23 mouse cellular contexts compared by ENCODE assay signal in genomic region chr6:120546973-120547372, GRCm38 (mm10). TPM values are rescaled to one million over a fixed set of nuclear protein-coding genes. Genes with fewer than 3 reads are reported as not detected.
A peak's percentile ranks its signal among the peaks of the same experiment; 100 is the strongest.
DNase-seq lines count a peak whose midpoint lies in the region; ATAC-seq and TF ChIP-seq lines count a peak whose summit lies in the region.
"Had no signal": no experiment of that assay in that cellular context is flagged by ENCODE, and none has a peak within 500 bp of the region (broad histone marks: within the 10 kb centered on the region; RNA-seq: fewer than 3 reads in every experiment).

No protein-coding gene starts in this region.

- 71% methylated on average over 4 of the region's 4 CpGs for WGBS in liver, embryonic 11.5 days
- 67% methylated on average over 4 of the region's 4 CpGs for WGBS in liver, postnatal 0 days (ENCODE audit: insufficient replicate concordance)

- H3K9ac ChIP-seq in liver, embryonic 11.5 days (ENCODE audit: low read depth, low read length): no peak overlapping the region
- no peak overlapping the region for H3K9ac ChIP-seq in liver, postnatal 0 days (replicated peaks)
- H3K9ac ChIP-seq: heart, embryonic 12.5 days; limb, embryonic 13.5 days had no signal

- TF ChIP-seq EP300 in liver, postnatal 0 days (IDR thresholded peaks at IDR 0.05; ENCODE audit: low read depth): no peak

- no peak for ATAC-seq in liver, embryonic 11.5 days (replicated peaks; ENCODE audit: low FRiP score)
- ATAC-seq in liver, postnatal 0 days: no peak
- peak; percentile 26; the same call in 1 of the 2 replicates for ATAC-seq in megakaryocyte progenitor cell, adult 5-6 weeks (replicated peaks; ENCODE audit: poor library complexity)
- ATAC-seq: hindbrain, embryonic 16.5 days; intestine, postnatal 0 days had no signal

- H3K4me1 ChIP-seq in liver, embryonic 11.5 days (replicated peaks; ENCODE audit: control insufficient read depth, insufficient read depth, low read length): peaks cover 7% of the 10 kb centered on the region; the same call in 1 of the 2 replicates
- H3K4me1 ChIP-seq in liver, postnatal 0 days (ENCODE audit: insufficient read depth): no peaks in the 10 kb centered on the region; the same call in 1 of the 2 replicates

- H3K4me2 ChIP-seq in liver, embryonic 11.5 days: no peak overlapping the region
- H3K4me2 ChIP-seq in liver, postnatal 0 days (ENCODE audit: low read depth, low read length): no peak overlapping the region
- H3K4me2 ChIP-seq: heart, embryonic 12.5 days; limb, embryonic 13.5 days had no signal

- H3K27me3 ChIP-seq in liver, embryonic 11.5 days (replicated peaks; ENCODE audit: control insufficient read depth, insufficient read depth, low read length): no peaks in the 10 kb centered on the region
- H3K27me3 ChIP-seq in liver, postnatal 0 days (ENCODE audit: insufficient read depth, low read length): no peaks in the 10 kb centered on the region
- H3K27me3 ChIP-seq: heart, embryonic 12.5 days; limb, embryonic 13.5 days had no signal

- TF ChIP-seq POLR2A in brain, embryonic 14.5 days (IDR thresholded peaks at IDR 0.05; ENCODE audit: borderline replicate concordance, extremely low read depth, insufficient read depth, insufficient read length, poor library complexity, severe bottlenecking): no peak

- peak overlapping the region; percentile 43 for H3K27ac ChIP-seq in liver, embryonic 11.5 days (ENCODE audit: low read depth, low read length)
- no peak overlapping the region for H3K27ac ChIP-seq in liver, postnatal 0 days (ENCODE audit: low read depth)
- H3K27ac ChIP-seq: gastrocnemius, adult 2 months; kidney, postnatal 0 days; left cerebral cortex, adult 2 months; limb, embryonic 13.5 days had no signal

- H3K4me3 ChIP-seq in liver, embryonic 11.5 days (ENCODE audit: low read depth, low read length): no peak overlapping the region
- no peak overlapping the region for H3K4me3 ChIP-seq in liver, postnatal 0 days (ENCODE audit: low read depth, low read length)
- H3K4me3 ChIP-seq: gastrocnemius, adult 2 months; heart, embryonic 12.5 days; left cerebral cortex, adult 2 months; limb, embryonic 13.5 days; midbrain, embryonic 10.5 days had no signal

- no peaks in the 10 kb centered on the region for H3K36me3 ChIP-seq in liver, embryonic 11.5 days (ENCODE audit: control insufficient read depth, insufficient read depth, low read length)
- no peaks in the 10 kb centered on the region for H3K36me3 ChIP-seq in liver, postnatal 0 days (replicated peaks; ENCODE audit: insufficient read depth, low read length)
- H3K36me3 ChIP-seq: G1E; heart, embryonic 12.5 days; limb, embryonic 13.5 days; midbrain, embryonic 10.5 days had no signal

- no peak for TF ChIP-seq CTCF in liver, postnatal 0 days (IDR thresholded peaks at IDR 0.05; ENCODE audit: low read depth)
- no peak for TF ChIP-seq CTCF in brain, embryonic 14.5 days (IDR thresholded peaks at IDR 0.05; ENCODE audit: borderline replicate concordance, extremely low read depth, insufficient read depth, insufficient read length)

- DNase-seq in cerebellum, postnatal 10 days: peak; percentile 44 to 48
- DNase-seq in cerebellum, adult 8-10 months: no peak
- no peak for DNase-seq in liver, embryonic 11.5 days (ENCODE audit: low spot score)
- no peak for DNase-seq in liver, postnatal 0 days
- peak; percentile 87 for DNase-seq in brain, embryonic 14.5 days (ENCODE audit: low read depth)
- DNase-seq in layer of hippocampus, adult 9-11 months: no peak
- no peak for DNase-seq in retina, postnatal 1 day
- DNase-seq: adrenal gland, postnatal 25 days; cerebellum, adult 11-12 months; cerebellum, postnatal 36 days; gastrocnemius, adult 2 months; heart, adult 11 months; thymus, postnatal 36 days had no signal

- no peaks in the 10 kb centered on the region for H3K9me3 ChIP-seq in liver, embryonic 11.5 days (ENCODE audit: control insufficient read depth, low read length)
- H3K9me3 ChIP-seq in liver, postnatal 0 days (ENCODE audit: low read length): no peaks in the 10 kb centered on the region
- H3K9me3 ChIP-seq: limb, embryonic 13.5 days; midbrain, embryonic 10.5 days had no signal

RNA-seq across cellular contexts. Expression of gene Hdhd5, which starts 15.9 kb away (rescaled TPM):
- 19.9 and 20.7 TPM in 2 replicates for polyA plus RNA-seq in liver, embryonic 11.5 days (2014; fragmentation: Nextera tagmentation; extraction: Ambion mirVana)
- 6.6 and 7.1 TPM in 2 replicates for polyA plus RNA-seq in liver, postnatal 0 days (2015; fragmentation: Nextera tagmentation; extraction: Ambion mirVana)
- 22.1 and 26.4 TPM in 2 replicates for polyA plus RNA-seq in brain, embryonic 14.5 days (2012; rRNA removed)
- 4.3 TPM in 2 replicates for total RNA-seq in megakaryocyte progenitor cell, adult 5-6 weeks (2015)
- total RNA-seq in megakaryocyte progenitor cell, adult 5-6 weeks (2017): 4.7 and 7.6 TPM in 2 replicates

RNA-seq across cellular contexts. Expression of gene Tmem121b, which starts 53.4 kb away (rescaled TPM):
- 0.07 TPM in 1 of 2 replicates, not detected in the other for polyA plus RNA-seq in liver, embryonic 11.5 days (2014; fragmentation: Nextera tagmentation; extraction: Ambion mirVana)
- not detected in 2 replicates for polyA plus RNA-seq in liver, postnatal 0 days (2015; fragmentation: Nextera tagmentation; extraction: Ambion mirVana)
- polyA plus RNA-seq in brain, embryonic 14.5 days (2012; rRNA removed): 13.5 and 15.6 TPM in 2 replicates
- total RNA-seq in megakaryocyte progenitor cell, adult 5-6 weeks (2015): 0.10 TPM in 1 of 2 replicates, not detected in the other
- total RNA-seq in megakaryocyte progenitor cell, adult 5-6 weeks (2017): 0.08 TPM in 1 of 2 replicates, not detected in the other
- total RNA-seq: adrenal gland, postnatal 25 days; gastrocnemius, adult 2 months had no signal
- polyA plus RNA-seq: G1E; liver, embryonic 16.5 days had no signal

Comparison
In these comparisons a context has a peak if more than half of its experiments do, and no peak if none do; other contexts are left out.
1. DNase-seq: peak in cerebellum, postnatal 10 days (2 of 2) and brain, embryonic 14.5 days (single experiment); none in cerebellum, adult 8-10 months (single experiment), liver, embryonic 11.5 days (single experiment), liver, postnatal 0 days (single experiment), layer of hippocampus, adult 9-11 months (single experiment) and retina, postnatal 1 day (single experiment).
2. RNA of gene Tmem121b, which starts 53.4 kb away (polyA plus RNA-seq): 13.5 to 15.6 TPM in brain, embryonic 14.5 days; 0.07 TPM in liver, embryonic 11.5 days and not detected in liver, postnatal 0 days; every median in the first group is over 10 times any median in the second.